Mouse (Mus musculus) liver, adult (tissue): ENCODE results near the gene Phactr1.

Source experiments
- GATA4 ChIP-seq: IDR thresholded peaks from 2 replicates; pipeline ENCODE4 v1.6.1; 2014; ENCODE audit warnings: mild to moderate bottlenecking, low read length; ENCODE audit not compliant: insufficient replicate concordance

Phactr1 gene

GRCm38 (mm10) chr13:42956327-42956726, 275.9 kb downstream of the Phactr1 start:
- no peak for TF ChIP-seq GATA4

- no peak for TF ChIP-seq GATA4
Observed at GRCm38 (mm10) chr13:42957856-42958255, 277.4 kb downstream of the Phactr1 start.

GRCm38 (mm10) chr13:42958867-42959266, 278.4 kb downstream of the Phactr1 start:
- TF ChIP-seq GATA4, result no peak

GRCm38 (mm10) chr13:42961561-42961960, 281.1 kb downstream of the Phactr1 start:
- TF ChIP-seq GATA4, result no peak

- no peak for TF ChIP-seq GATA4
Observed at GRCm38 (mm10) chr13:42968537-42968936, 288.1 kb downstream of the Phactr1 start.

GRCm38 (mm10) chr13:42973561-42973960, 293.1 kb downstream of the Phactr1 start:
- no peak for TF ChIP-seq GATA4

- TF ChIP-seq GATA4, result no peak
Observed at GRCm38 (mm10) chr13:42973961-42974360, 293.5 kb downstream of the Phactr1 start.

GRCm38 (mm10) chr13:42974506-42974905, 294.1 kb downstream of the Phactr1 start:
- no peak for TF ChIP-seq GATA4

- TF ChIP-seq GATA4, result no peak
Observed at GRCm38 (mm10) chr13:42976144-42976543, 295.7 kb downstream of the Phactr1 start.

- TF ChIP-seq GATA4, result no peak
Observed at GRCm38 (mm10) chr13:42976967-42977366, 296.5 kb downstream of the Phactr1 start.

- TF ChIP-seq GATA4, result peak; percentile 45; the same call in 1 of the 2 replicates
Observed at GRCm38 (mm10) chr13:42980581-42980980, 300.2 kb downstream of the Phactr1 start.

GRCm38 (mm10) chr13:42982646-42983045, 302.2 kb downstream of the Phactr1 start:
- no peak for TF ChIP-seq GATA4

GRCm38 (mm10) chr13:42985806-42986205, 305.4 kb downstream of the Phactr1 start:
- TF ChIP-seq GATA4, result no peak

- TF ChIP-seq GATA4, result no peak
Observed at GRCm38 (mm10) chr13:42987931-42988579, 307.6 kb downstream of the Phactr1 start.

- TF ChIP-seq GATA4, result no peak
Observed at GRCm38 (mm10) chr13:42989481-42989880, 309.1 kb downstream of the Phactr1 start.

GRCm38 (mm10) chr13:42990051-42990450, 309.6 kb downstream of the Phactr1 start:
- no peak for TF ChIP-seq GATA4

- TF ChIP-seq GATA4, result no peak
Observed at GRCm38 (mm10) chr13:42990493-42991111, 310.2 kb downstream of the Phactr1 start.
